19 mouse cellular contexts compared by ENCODE assay signal in the genomic region with DNA sequence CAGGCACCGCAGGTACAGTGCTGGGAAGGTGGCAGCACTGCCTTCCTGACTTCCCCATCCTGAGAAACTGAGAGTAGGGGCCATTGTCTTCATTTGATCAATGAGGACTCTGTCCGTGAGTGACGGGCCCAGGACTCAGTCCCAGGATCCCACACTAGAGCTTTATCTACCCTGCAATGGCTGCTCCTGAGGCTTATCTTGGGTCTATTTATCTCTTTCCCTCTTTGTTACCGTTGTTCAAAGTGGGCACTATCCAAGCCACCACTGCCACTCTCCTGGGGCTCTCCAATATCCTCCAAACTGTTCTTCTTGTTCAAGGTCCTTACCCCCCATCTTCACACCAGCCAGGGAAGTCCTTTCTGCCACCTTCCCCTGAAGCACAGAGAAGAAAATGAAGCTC. TPM values are rescaled to one million over a fixed set of nuclear protein-coding genes. Genes with fewer than 3 reads are reported as not detected.
DNase-seq lines count a peak whose midpoint lies in the region; ATAC-seq and TF ChIP-seq lines count a peak whose summit lies in the region.
"Had no signal": no experiment of that assay in that cellular context is flagged by ENCODE, and none has a peak within 500 bp of the region (broad histone marks: within the 10 kb centered on the region; RNA-seq: fewer than 3 reads in every experiment).

No protein-coding gene starts in this region.

- H3K4me3 ChIP-seq in gastrocnemius, adult 2 months: no peak overlapping the region
- no peak overlapping the region for H3K4me3 ChIP-seq in left cerebral cortex, adult 2 months
- no peak overlapping the region for H3K4me3 ChIP-seq in intestine, embryonic 16.5 days (ENCODE audit: low read length)
- no peak overlapping the region for H3K4me3 ChIP-seq in liver, postnatal 0 days (ENCODE audit: low read depth, low read length)
- H3K4me3 ChIP-seq: embryonic facial prominence, embryonic 12.5 days; kidney, embryonic 15.5 days; limb, embryonic 13.5 days; neural tube, embryonic 13.5 days had no signal

- intact Hi-C loops in gastrocnemius, adult 2 months (cut with DNase I): no loop called here
- intact Hi-C loops in left cerebral cortex, adult 2 months (cut with DNase I): no loop called here
- intact Hi-C loops in left cerebral cortex, postnatal 25 days (cut with DNase I): no loop called here

- no peak overlapping the region for H3K4me2 ChIP-seq in intestine, embryonic 16.5 days (ENCODE audit: low read depth, low read length)
- no peak overlapping the region for H3K4me2 ChIP-seq in liver, postnatal 0 days (ENCODE audit: low read depth, low read length)
- H3K4me2 ChIP-seq: embryonic facial prominence, embryonic 12.5 days; kidney, embryonic 15.5 days; limb, embryonic 13.5 days; neural tube, embryonic 13.5 days had no signal

- TF ChIP-seq EP300 in liver, postnatal 0 days (IDR thresholded peaks at IDR 0.05; ENCODE audit: low read depth): no peak

- peak overlapping the region; percentile 66 for H3K27ac ChIP-seq in gastrocnemius, adult 2 months
- H3K27ac ChIP-seq in left cerebral cortex, adult 2 months: 0 out of 2 replicates have a peak overlapping the region, but pooled peaks have one; percentile 19
- peak overlapping the region; percentile 57 for H3K27ac ChIP-seq in intestine, embryonic 16.5 days (ENCODE audit: low read length)
- peak overlapping the region; percentile 65 for H3K27ac ChIP-seq in liver, postnatal 0 days (ENCODE audit: low read depth)
- H3K27ac ChIP-seq: embryonic facial prominence, embryonic 12.5 days; limb, embryonic 13.5 days; neural tube, embryonic 13.5 days had no signal

- no peaks in the 10 kb centered on the region for H3K36me3 ChIP-seq in intestine, embryonic 16.5 days (ENCODE audit: control insufficient read depth, insufficient read depth, low read length)
- no peaks in the 10 kb centered on the region for H3K36me3 ChIP-seq in liver, postnatal 0 days (replicated peaks; ENCODE audit: insufficient read depth, low read length)
- H3K36me3 ChIP-seq: embryonic facial prominence, embryonic 12.5 days; kidney, embryonic 15.5 days; limb, embryonic 13.5 days; neural tube, embryonic 13.5 days had no signal

- no peak for TF ChIP-seq CTCF in gastrocnemius, adult 2 months (IDR thresholded peaks at IDR 0.05)
- TF ChIP-seq CTCF in left cerebral cortex, adult 2 months (IDR thresholded peaks at IDR 0.05): no peak
- TF ChIP-seq CTCF in liver, postnatal 0 days (IDR thresholded peaks at IDR 0.05; ENCODE audit: low read depth): no peak

- 58% methylated on average over 4 of the region's 4 CpGs for WGBS in intestine, embryonic 16.5 days
- WGBS in liver, postnatal 0 days (ENCODE audit: insufficient replicate concordance): 35% methylated on average over 4 of the region's 4 CpGs

- H3K4me1 ChIP-seq in intestine, embryonic 16.5 days (ENCODE audit: control insufficient read depth, insufficient read depth, low read length): peaks cover 11% of the 10 kb centered on the region; the same call in 1 of the 2 replicates
- H3K4me1 ChIP-seq in liver, postnatal 0 days (ENCODE audit: insufficient read depth): peaks cover 40% of the 10 kb centered on the region

- ATAC-seq in intestine, embryonic 16.5 days: peak; percentile 19; the same call in 1 of the 2 replicates
- no peak for ATAC-seq in liver, postnatal 0 days

- H3K27me3 ChIP-seq in intestine, embryonic 16.5 days (replicated peaks; ENCODE audit: control insufficient read depth, insufficient read depth, low read length): no peaks in the 10 kb centered on the region
- H3K27me3 ChIP-seq in liver, postnatal 0 days (ENCODE audit: insufficient read depth, low read length): no peaks in the 10 kb centered on the region
- H3K27me3 ChIP-seq: neural tube, embryonic 13.5 days had no signal

- DNase-seq in gastrocnemius, adult 2 months: no peak
- no peak for DNase-seq in gastrocnemius, postnatal 10 days
- DNase-seq in left cerebral cortex, adult 2 months (ENCODE audit: extremely low spot score in 1 of 2, low spot score in 2 of 2): no peak
- no peak for DNase-seq in left cerebral cortex, postnatal 25 days (ENCODE audit: low spot score in 2 of 2)
- no peak for DNase-seq in liver, postnatal 0 days
- no peak for DNase-seq in spleen, adult 18-20 months
- no peak for DNase-seq in adrenal gland, adult 2 months
- DNase-seq: cerebellum, adult 8-10 months; gastrocnemius, postnatal 25 days; heart, postnatal 4 days; layer of hippocampus, adult 9-11 months; lung, postnatal 10 days; right cerebral cortex, postnatal 14 days; thymus, postnatal 4 days had no signal

- H3K9ac ChIP-seq in intestine, embryonic 16.5 days (ENCODE audit: low read depth, low read length): no peak overlapping the region
- H3K9ac ChIP-seq in liver, postnatal 0 days (replicated peaks): no peak overlapping the region; the same call in 1 of the 2 replicates
- H3K9ac ChIP-seq: embryonic facial prominence, embryonic 12.5 days; kidney, embryonic 15.5 days; limb, embryonic 13.5 days; neural tube, embryonic 13.5 days had no signal

- no peaks in the 10 kb centered on the region for H3K9me3 ChIP-seq in intestine, embryonic 16.5 days (ENCODE audit: control insufficient read depth, low read length)
- H3K9me3 ChIP-seq in liver, postnatal 0 days (ENCODE audit: low read length): no peaks in the 10 kb centered on the region
- H3K9me3 ChIP-seq: embryonic facial prominence, embryonic 12.5 days; kidney, embryonic 15.5 days; limb, embryonic 13.5 days; neural tube, embryonic 13.5 days had no signal

RNA-seq across cellular contexts. Expression of a gene that starts 34.8 kb away (rescaled TPM):
- total RNA-seq in gastrocnemius, adult 2 months (2021): 1 to 10 TPM; 4.6 to 4.7 TPM
- 1 to 10 TPM; 5.8 to 9.1 TPM for total RNA-seq in gastrocnemius, postnatal 10 days (2021)
- 10 to 100 TPM; 60.4 to 75.1 TPM for total RNA-seq in left cerebral cortex, adult 2 months (2021)
- 10 to 100 TPM; 45.6 to 62.4 TPM for total RNA-seq in left cerebral cortex, postnatal 25 days (2021)
- 2.0 and 2.6 TPM in 2 replicates for polyA plus RNA-seq in intestine, embryonic 16.5 days (2015; fragmentation: Nextera tagmentation; extraction: Ambion mirVana)
- polyA plus RNA-seq in liver, postnatal 0 days (2015; fragmentation: Nextera tagmentation; extraction: Ambion mirVana): 1.5 and 3.2 TPM in 2 replicates
- total RNA-seq in adrenal gland, adult 2 months (2021): 10 to 100 TPM in 1 of 2 experiments, 1 to 10 TPM in 1; 6.3 to 10.7 TPM
- polyA plus RNA-seq in adrenal gland, adult 2 months (2012; rRNA removed): 13.9 and 21.4 TPM in 2 replicates
